Mouse (Mus musculus): Measurements from ENCODE around the gene Riok1. TPM values are rescaled to one million over a fixed set of nuclear protein-coding genes. Genes with fewer than 3 reads are reported as not detected.

Gene Riok1
- polyA plus RNA-seq (2015; fragmentation: Nextera tagmentation; extraction: Ambion mirVana), result 39.7 and 40.0 TPM in 2 replicates

GRCm38 (mm10) chr13:38036343-38037043, at the start of gene Riok1:
Gene Riok1, plus strand, starts transcription at chr13:38036995.
- ATAC-seq (replicated peaks; ENCODE audit: low FRiP score, low read depth) (peak; percentile 52; the same call in 1 of the 2 replicates), DNase-seq (ENCODE audit: low spot score) (no peak)
- Histone ChIP-seq H3K4me1 (replicated peaks; ENCODE audit: insufficient read depth, low read length) (peaks cover 12% of the 10 kb centered on the region; the same call in 1 of the 2 replicates), H3K4me2 (ENCODE audit: low read length) (peak within 1 kb of the TSS; percentile 89), H3K4me3 (replicated peaks; ENCODE audit: low read depth, low read length) (peak within 1 kb of the TSS; percentile 69), H3K9me3 (replicated peaks; ENCODE audit: low read length) (no peaks in the 10 kb centered on the region), H3K36me3 (ENCODE audit: insufficient read depth, low read length) (0 out of 2 replicates have a peak, but pooled peaks cover 6% of the 10 kb centered on the region), H3K9ac (ENCODE audit: low read depth, low read length) (peak within 1 kb of the TSS; percentile 74), H3K27ac (peak within 1 kb of the TSS; percentile 84), H3K27me3 (ENCODE audit: insufficient read depth, low read length) (no peaks in the 10 kb centered on the region)
- 11% methylated on average over 36 of the region's 37 CpGs for WGBS
- no peak for TF ChIP-seq CTCF (IDR thresholded peaks at IDR 0.05; ENCODE audit: low read depth)

GRCm38 (mm10) chr13:37989701-37990100, 47.1 kb upstream of the Riok1 start:
- Histone ChIP-seq H3K9me3 (replicated peaks; ENCODE audit: low read length) (no peaks in the 10 kb centered on the region), H3K27me3 (ENCODE audit: insufficient read depth, low read length) (no peaks in the 10 kb centered on the region), H3K36me3 (ENCODE audit: insufficient read depth, low read length) (peaks cover 53% of the 10 kb centered on the region), H3K4me2 (ENCODE audit: low read length) (no peak overlapping the region), H3K9ac (ENCODE audit: low read depth, low read length) (no peak overlapping the region), H3K27ac (no peak overlapping the region), H3K4me1 (replicated peaks; ENCODE audit: insufficient read depth, low read length) (0 out of 2 replicates have a peak, but pooled peaks cover 5% of the 10 kb centered on the region), H3K4me3 (replicated peaks; ENCODE audit: low read depth, low read length) (no peak overlapping the region)
- WGBS, result 91% methylated on average over 8 of the region's 8 CpGs
- TF ChIP-seq CTCF (IDR thresholded peaks at IDR 0.05; ENCODE audit: low read depth), result no peak
- DNase-seq (ENCODE audit: low spot score) (no peak), ATAC-seq (replicated peaks; ENCODE audit: low FRiP score, low read depth) (no peak)

DNA sequence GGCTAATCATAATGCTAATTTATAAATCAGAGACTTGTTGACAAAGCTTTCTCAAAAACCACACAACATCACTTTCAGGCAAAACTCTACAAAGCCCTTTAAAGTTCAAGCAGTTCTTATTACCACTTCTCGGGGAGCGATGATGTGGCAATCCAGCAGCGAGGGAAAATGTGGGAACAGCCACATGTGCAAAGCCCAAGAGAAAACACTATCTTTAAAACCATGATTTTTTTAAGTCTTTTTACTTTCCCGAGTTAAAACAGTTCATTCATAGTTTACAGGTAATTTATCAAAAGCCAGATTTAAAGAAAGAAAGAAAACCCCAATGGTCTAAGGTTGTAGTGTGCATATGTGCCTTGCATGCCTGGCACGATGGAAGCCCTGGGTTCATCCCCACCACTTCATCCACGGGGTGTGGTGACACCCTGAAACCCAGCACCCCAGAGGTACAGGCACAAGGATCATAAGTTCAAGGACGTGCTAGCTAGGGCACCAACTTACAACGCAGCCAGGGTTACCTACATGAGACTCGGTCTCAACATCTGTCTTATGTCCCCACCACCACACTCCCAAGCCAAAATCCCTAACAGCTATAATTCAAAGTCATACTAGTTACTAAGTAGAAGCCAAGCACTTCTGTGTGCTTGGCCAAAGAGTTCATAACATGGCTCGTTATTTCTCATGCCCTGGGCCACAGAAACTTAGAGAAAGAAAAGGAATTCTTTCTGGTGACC, 44.0 kb upstream of the Riok1 start:
- Histone ChIP-seq H3K4me1 (replicated peaks; ENCODE audit: insufficient read depth, low read length) (0 out of 2 replicates have a peak, but pooled peaks cover 5% of the 10 kb centered on the region), H3K9me3 (replicated peaks; ENCODE audit: low read length) (no peaks in the 10 kb centered on the region), H3K9ac (ENCODE audit: low read depth, low read length) (peak overlapping the region; percentile 98), H3K27me3 (ENCODE audit: insufficient read depth, low read length) (no peaks in the 10 kb centered on the region), H3K4me3 (replicated peaks; ENCODE audit: low read depth, low read length) (peak overlapping the region; percentile 98), H3K27ac (peak overlapping the region; percentile 96; the same call in 1 of the 2 replicates), H3K36me3 (ENCODE audit: insufficient read depth, low read length) (peaks cover 28% of the 10 kb centered on the region), H3K4me2 (ENCODE audit: low read length) (peak overlapping the region; percentile 74)
- TF ChIP-seq CTCF (IDR thresholded peaks at IDR 0.05; ENCODE audit: low read depth), result no peak
- ATAC-seq (replicated peaks; ENCODE audit: low FRiP score, low read depth) (no peak), DNase-seq (ENCODE audit: low spot score) (peak; percentile 50)
- 6% methylated on average over 10 of the region's 10 CpGs for WGBS

DNA sequence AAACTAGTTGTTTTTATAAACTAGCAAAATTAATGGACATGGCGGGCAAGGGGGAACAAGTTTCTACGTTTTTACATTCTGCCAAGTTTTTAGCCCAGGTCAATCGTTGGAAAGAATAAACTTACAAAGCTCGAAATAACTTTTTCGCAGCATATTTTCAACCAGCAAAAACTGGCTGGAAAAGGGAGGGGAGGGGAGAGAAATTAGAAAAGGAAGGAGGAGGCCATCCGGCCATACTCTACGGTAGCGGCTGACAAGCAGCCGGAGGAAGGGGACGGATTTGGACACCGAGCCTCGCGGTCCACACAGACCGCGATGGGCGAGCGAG, 43.5 kb upstream of the Riok1 start:
- Histone ChIP-seq H3K9ac (ENCODE audit: low read depth, low read length) (peak overlapping the region; percentile 98), H3K9me3 (replicated peaks; ENCODE audit: low read length) (no peaks in the 10 kb centered on the region), H3K4me3 (replicated peaks; ENCODE audit: low read depth, low read length) (peak overlapping the region; percentile 98), H3K27me3 (ENCODE audit: insufficient read depth, low read length) (no peaks in the 10 kb centered on the region), H3K4me1 (replicated peaks; ENCODE audit: insufficient read depth, low read length) (0 out of 2 replicates have a peak, but pooled peaks cover 5% of the 10 kb centered on the region), H3K36me3 (ENCODE audit: insufficient read depth, low read length) (peaks cover 23% of the 10 kb centered on the region), H3K27ac (peak overlapping the region; percentile 96), H3K4me2 (ENCODE audit: low read length) (peak overlapping the region; percentile 74)
- no peak for TF ChIP-seq CTCF (IDR thresholded peaks at IDR 0.05; ENCODE audit: low read depth)
- WGBS, result under 1% methylated on average over 17 of the region's 17 CpGs
- peak; percentile 44; the same call in 1 of the 2 replicates for ATAC-seq (replicated peaks; ENCODE audit: low FRiP score, low read depth)
- no peak for DNase-seq (ENCODE audit: low spot score)

- Histone ChIP-seq H3K4me2 (ENCODE audit: low read length) (peak within 1 kb of the TSS; percentile 74), H3K27me3 (ENCODE audit: insufficient read depth, low read length) (no peaks in the 10 kb centered on the region), H3K9me3 (replicated peaks; ENCODE audit: low read length) (no peaks in the 10 kb centered on the region), H3K4me1 (replicated peaks; ENCODE audit: insufficient read depth, low read length) (0 out of 2 replicates have a peak, but pooled peaks cover 5% of the 10 kb centered on the region), H3K4me3 (replicated peaks; ENCODE audit: low read depth, low read length) (peak within 1 kb of the TSS; percentile 98), H3K27ac (peak within 1 kb of the TSS; percentile 96), H3K9ac (ENCODE audit: low read depth, low read length) (peak within 1 kb of the TSS; percentile 98), H3K36me3 (ENCODE audit: insufficient read depth, low read length) (peaks cover 18% of the 10 kb centered on the region)
- peak; percentile 98 for DNase-seq (ENCODE audit: low spot score)
- no peak for TF ChIP-seq CTCF (IDR thresholded peaks at IDR 0.05; ENCODE audit: low read depth)
- peak; percentile 98 for ATAC-seq (replicated peaks; ENCODE audit: low FRiP score, low read depth)
- WGBS, result under 1% methylated on average over 79 of the region's 89 CpGs
Observed at GRCm38 (mm10) chr13:37993704-37994404, 42.9 kb upstream of the Riok1 start, which contains the start of gene Ssr1. Gene Ssr1, minus strand, starts transcription at chr13:37994217.

DNA sequence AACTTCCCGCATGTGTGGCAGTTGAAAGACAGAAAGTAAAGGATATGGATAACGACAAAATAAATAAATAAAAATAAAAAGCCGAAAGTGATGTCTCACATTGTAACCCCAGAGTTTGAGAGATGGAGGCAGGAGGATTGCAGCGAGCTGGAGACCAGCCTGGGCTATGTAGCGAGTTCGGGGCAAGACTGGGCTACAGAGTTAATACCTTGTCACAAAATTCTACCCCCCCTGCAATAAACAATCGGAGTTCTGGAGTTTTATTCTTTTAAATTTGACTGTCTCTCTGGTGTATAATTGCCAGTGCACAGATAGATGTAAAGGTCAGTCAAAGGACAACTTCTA, 42.4 kb upstream of the Riok1 start:
- peak; percentile 25; the same call in 1 of the 2 replicates for ATAC-seq (replicated peaks; ENCODE audit: low FRiP score, low read depth)
- H3K27ac ChIP-seq, result 0 out of 2 replicates have a peak overlapping the region, but pooled peaks have one; percentile 10
- WGBS, result 20% methylated on average over 7 of the region's 7 CpGs

More for the DNA sequence above, 42.4 kb upstream of the Riok1 start:
- H3K36me3 ChIP-seq (ENCODE audit: insufficient read depth, low read length), result peaks cover 13% of the 10 kb centered on the region
- H3K4me3 ChIP-seq (replicated peaks; ENCODE audit: low read depth, low read length), result peak overlapping the region; percentile 98
- H3K4me2 ChIP-seq (ENCODE audit: low read length), result peak overlapping the region; percentile 74
- no peaks in the 10 kb centered on the region for H3K9me3 ChIP-seq (replicated peaks; ENCODE audit: low read length)
- no peak for DNase-seq (ENCODE audit: low spot score)
- peak overlapping the region; percentile 38; the same call in 1 of the 2 replicates for H3K9ac ChIP-seq (ENCODE audit: low read depth, low read length)
- no peak for TF ChIP-seq CTCF (IDR thresholded peaks at IDR 0.05; ENCODE audit: low read depth)
- 0 out of 2 replicates have a peak, but pooled peaks cover 5% of the 10 kb centered on the region for H3K4me1 ChIP-seq (replicated peaks; ENCODE audit: insufficient read depth, low read length)
- H3K27me3 ChIP-seq (ENCODE audit: insufficient read depth, low read length), result no peaks in the 10 kb centered on the region
